Mouse (Mus musculus) forebrain, embryonic 15.5 days (tissue): ENCODE measurements around the gene Fbxw7. TPM values are rescaled to one million over a fixed set of nuclear protein-coding genes. Genes with fewer than 3 reads are reported as not detected.

Experiments used
- ATAC-seq: fragments of 200-750 bp; cut with Nextera tagmentation; replicated peaks from 2 replicates; pipeline ENCODE4 v1.8.0; 2017; ENCODE audit warnings: mild to moderate bottlenecking, moderate TSS enrichment, moderate library complexity
- H3K27ac ChIP-seq: fragments of 300-500 bp; sonication (generic); replicated peaks from 2 replicates; pipeline ENCODE4 v1.5.1; 2015; ENCODE audit warnings: mild to moderate bottlenecking, inconsistent platforms
- H3K27me3 ChIP-seq: fragments of 300-500 bp; sonication (generic); 2 replicates; pipeline ENCODE4 v1.6.1; 2015; ENCODE audit warnings: inconsistent platforms
- H3K36me3 ChIP-seq: fragments of 300-500 bp; sonication (generic); 2 replicates; pipeline ENCODE4 v1.6.1; 2015; ENCODE audit warnings: mild to moderate bottlenecking, inconsistent platforms
- H3K4me1 ChIP-seq: fragments of 300-500 bp; sonication (generic); 2 replicates; pipeline ENCODE4 v1.6.1; 2015; ENCODE audit warnings: inconsistent platforms
- H3K4me2 ChIP-seq: fragments of 300-500 bp; sonication (generic); replicated peaks from 2 replicates; pipeline ENCODE4 v1.6.1; 2015; ENCODE audit warnings: mild to moderate bottlenecking, inconsistent platforms
- H3K4me3 ChIP-seq: fragments of 300-500 bp; sonication (generic); 2 replicates; pipeline ENCODE4 v1.5.1; 2015; ENCODE audit warnings: mild to moderate bottlenecking, inconsistent platforms
- H3K9ac ChIP-seq: fragments of 300-500 bp; sonication (generic); replicated peaks from 2 replicates; pipeline ENCODE4 v1.6.1; 2015; ENCODE audit warnings: mild to moderate bottlenecking, inconsistent platforms
- H3K9me3 ChIP-seq: fragments of 300-500 bp; sonication (generic); 2 replicates; pipeline ENCODE4 v1.6.1; 2016; ENCODE audit warnings: inconsistent platforms
- WGBS: fragments of 180-500 bp; shearing (Covaris S2); methylation state at CpG from one replicate; pipeline ENCODE4 v1.1.7; 2015; ENCODE audit warnings: mixed read lengths; 5-methylcytosine and 5-hydroxymethylcytosine counted together
- polyA plus RNA-seq: library from polyadenylated mRNA; unstranded; fragments of >200 nt; fragmentation: Nextera tagmentation; extraction: Ambion mirVana; gene quantifications from 2 replicates; pipeline ENCODE4 v1.2.1, GENCODE M21; 2015

Fbxw7 gene
- polyA plus RNA-seq, 1 experiment from 2014 or later, result 37.6 TPM

- H3K4me3 ChIP-seq, result no peak overlapping the region
- no peaks in the 10 kb centered on the region for H3K27me3 ChIP-seq
- no peak overlapping the region for H3K9ac ChIP-seq
- no peaks in the 10 kb centered on the region for H3K9me3 ChIP-seq
- 75% methylated on average over 3 of the region's 3 CpGs for WGBS
- no peak for ATAC-seq
- H3K4me2 ChIP-seq, result no peak overlapping the region
- no peak overlapping the region for H3K27ac ChIP-seq
- no peaks in the 10 kb centered on the region for H3K36me3 ChIP-seq
- H3K4me1 ChIP-seq, result peaks cover 3% of the 10 kb centered on the region; the same call in 1 of the 2 replicates
These were observed 50.6 kb downstream of the Fbxw7 start for GRCm38 (mm10) chr3:84865684-84866083.

- Histone ChIP-seq H3K9me3 (no peaks in the 10 kb centered on the region), H3K36me3 (no peaks in the 10 kb centered on the region), H3K4me3 (no peak overlapping the region), H3K9ac (no peak overlapping the region), H3K27ac (no peak overlapping the region), H3K4me2 (no peak overlapping the region), H3K27me3 (no peaks in the 10 kb centered on the region), H3K4me1 (peaks cover 3% of the 10 kb centered on the region; the same call in 1 of the 2 replicates)
- 86% methylated on average over 4 of the region's 4 CpGs for WGBS
- ATAC-seq, result no peak
These were observed 51.8 kb downstream of the Fbxw7 start for GRCm38 (mm10) chr3:84866866-84867265.

DNA sequence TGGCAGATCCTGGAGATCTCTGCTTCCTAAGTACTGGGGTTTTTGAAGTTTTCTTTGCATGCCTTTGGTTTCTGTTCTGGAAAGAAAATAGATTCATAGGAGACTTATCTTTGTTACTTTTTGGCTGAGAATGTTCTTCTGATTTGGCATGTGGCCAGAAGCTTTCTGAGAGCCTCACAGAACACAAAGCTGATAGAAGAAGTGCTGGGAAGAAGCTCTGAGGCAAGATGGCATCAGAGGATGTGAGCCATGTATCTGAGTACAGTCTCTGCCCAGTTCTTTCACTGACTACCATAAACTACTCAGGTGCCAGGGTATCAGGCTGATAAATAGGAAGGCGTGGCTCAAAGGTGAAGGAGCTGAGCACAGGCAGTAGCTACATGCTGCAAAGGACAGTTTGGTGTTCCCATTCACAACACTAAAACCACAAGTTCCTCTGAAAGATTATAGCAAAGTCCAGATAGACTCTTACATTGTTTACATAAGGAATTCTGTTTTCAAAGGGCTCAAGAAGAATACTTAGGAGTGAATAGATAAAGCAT, 52.4 kb downstream of the Fbxw7 start:
- Histone ChIP-seq H3K9me3 (no peaks in the 10 kb centered on the region), H3K4me2 (no peak overlapping the region), H3K27ac (no peak overlapping the region), H3K27me3 (no peaks in the 10 kb centered on the region), H3K36me3 (no peaks in the 10 kb centered on the region), H3K9ac (no peak overlapping the region), H3K4me1 (peaks cover 3% of the 10 kb centered on the region; the same call in 1 of the 2 replicates), H3K4me3 (no peak overlapping the region)
- 80% methylated on average over 1 of the region's 1 CpGs for WGBS
- no peak for ATAC-seq

DNA sequence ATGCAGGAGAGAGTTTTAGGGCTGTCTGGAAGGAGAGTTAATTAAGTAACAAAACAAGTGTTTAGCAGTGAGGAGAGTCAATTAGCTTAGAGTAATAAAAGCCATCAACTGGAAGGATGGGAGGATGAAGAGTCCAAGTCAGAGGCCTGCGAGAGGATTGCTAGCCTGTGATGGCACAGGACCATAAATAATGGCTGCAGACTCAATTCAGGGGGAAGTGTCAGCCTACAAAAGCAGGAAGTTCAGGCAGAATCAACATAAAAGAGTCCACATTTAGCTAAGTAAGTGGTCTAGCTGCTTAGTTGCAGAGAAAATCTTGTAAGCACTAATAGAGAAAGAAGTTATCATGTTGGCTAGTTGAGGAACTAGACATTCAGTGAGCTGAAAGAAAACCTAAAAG, 52.9 kb downstream of the Fbxw7 start:
- Histone ChIP-seq H3K36me3 (no peaks in the 10 kb centered on the region), H3K4me3 (no peak overlapping the region), H3K4me1 (peaks cover 3% of the 10 kb centered on the region; the same call in 1 of the 2 replicates), H3K4me2 (no peak overlapping the region), H3K27me3 (no peaks in the 10 kb centered on the region), H3K9ac (no peak overlapping the region), H3K9me3 (no peaks in the 10 kb centered on the region), H3K27ac (no peak overlapping the region)
- ATAC-seq, result no peak
- WGBS, result 12% methylated on average over 1 of the region's 1 CpGs

GRCm38 (mm10) chr3:84870126-84870525, 55.1 kb downstream of the Fbxw7 start:
- ATAC-seq, result no peak

GRCm38 (mm10) chr3:84875306-84875705, 60.2 kb downstream of the Fbxw7 start:
- Histone ChIP-seq H3K36me3 (no peaks in the 10 kb centered on the region), H3K4me1 (no peaks in the 10 kb centered on the region)
- WGBS, result 86% methylated on average over 9 of the region's 9 CpGs

More at GRCm38 (mm10) chr3:84870126-84870525, 55.1 kb downstream of the Fbxw7 start:
- Histone ChIP-seq H3K9ac (no peak overlapping the region), H3K4me2 (no peak overlapping the region), H3K27me3 (no peaks in the 10 kb centered on the region), H3K27ac (no peak overlapping the region), H3K36me3 (no peaks in the 10 kb centered on the region), H3K4me1 (peaks cover 3% of the 10 kb centered on the region; the same call in 1 of the 2 replicates), H3K4me3 (no peak overlapping the region), H3K9me3 (no peaks in the 10 kb centered on the region)

GRCm38 (mm10) chr3:84876211-84876610, 61.1 kb downstream of the Fbxw7 start:
- Histone ChIP-seq H3K4me1 (no peaks in the 10 kb centered on the region), H3K27me3 (no peaks in the 10 kb centered on the region), H3K4me3 (no peak overlapping the region), H3K4me2 (no peak overlapping the region), H3K9me3 (no peaks in the 10 kb centered on the region), H3K36me3 (no peaks in the 10 kb centered on the region), H3K27ac (no peak overlapping the region), H3K9ac (no peak overlapping the region)
- ATAC-seq, result no peak
- 80% methylated on average over 4 of the region's 4 CpGs for WGBS

More at GRCm38 (mm10) chr3:84875306-84875705, 60.2 kb downstream of the Fbxw7 start:
- H3K9ac ChIP-seq, result no peak overlapping the region
- no peak for ATAC-seq
- no peak overlapping the region for H3K27ac ChIP-seq
- H3K4me3 ChIP-seq, result no peak overlapping the region
- no peaks in the 10 kb centered on the region for H3K27me3 ChIP-seq
- no peak overlapping the region for H3K4me2 ChIP-seq
- no peaks in the 10 kb centered on the region for H3K9me3 ChIP-seq

- Histone ChIP-seq H3K36me3 (no peaks in the 10 kb centered on the region), H3K4me1 (no peaks in the 10 kb centered on the region), H3K27me3 (no peaks in the 10 kb centered on the region), H3K4me2 (no peak overlapping the region), H3K9ac (no peak overlapping the region), H3K4me3 (no peak overlapping the region), H3K9me3 (no peaks in the 10 kb centered on the region), H3K27ac (no peak overlapping the region)
- WGBS, result 65% methylated on average over 11 of the region's 11 CpGs
- no peak for ATAC-seq
These were observed 68.9 kb downstream of the Fbxw7 start for GRCm38 (mm10) chr3:84883817-84884483.

DNA sequence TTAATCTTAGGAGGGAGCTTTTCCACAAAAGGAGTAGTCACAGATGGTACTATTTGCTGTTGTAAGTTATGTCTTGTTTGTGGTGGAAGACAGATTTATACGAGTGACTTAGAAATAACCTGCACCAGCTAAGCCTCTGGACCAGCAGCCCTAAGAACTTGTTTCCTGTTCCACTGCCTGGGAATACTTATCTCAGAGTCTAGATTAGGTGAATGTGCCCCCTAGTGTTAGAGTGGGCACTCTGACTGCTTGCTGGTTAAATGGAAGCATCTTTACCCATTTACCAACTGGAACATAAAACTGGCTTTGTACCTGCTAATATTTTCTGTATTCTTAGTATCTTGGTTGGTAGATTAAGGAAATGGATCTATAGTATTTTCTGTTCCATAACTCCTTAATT, 74.6 kb downstream of the Fbxw7 start:
- Histone ChIP-seq H3K4me1 (no peaks in the 10 kb centered on the region), H3K36me3 (no peaks in the 10 kb centered on the region), H3K27me3 (no peaks in the 10 kb centered on the region), H3K9ac (no peak overlapping the region), H3K27ac (no peak overlapping the region), H3K4me3 (no peak overlapping the region), H3K9me3 (no peaks in the 10 kb centered on the region), H3K4me2 (no peak overlapping the region)
- no peak for ATAC-seq
- WGBS, result 77% methylated on average over 1 of the region's 1 CpGs

DNA sequence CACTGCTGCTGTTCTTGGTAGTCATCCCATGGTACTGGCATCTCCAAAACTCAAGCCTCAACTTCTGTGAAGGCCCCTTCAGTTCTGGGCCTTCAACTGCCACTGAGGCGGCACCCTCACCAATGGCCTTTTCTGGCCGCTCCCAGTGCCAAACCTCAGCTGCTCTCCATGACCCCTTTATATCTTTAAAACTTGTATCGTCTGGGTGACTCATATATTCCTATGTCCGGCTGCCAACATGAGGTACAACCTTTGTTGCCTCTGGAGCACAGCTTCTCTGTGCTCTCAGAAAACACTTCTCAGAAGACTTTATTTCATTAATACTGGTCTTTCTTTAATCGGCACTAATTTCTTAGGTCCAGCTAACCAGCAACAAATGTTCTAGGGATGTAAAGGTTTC, 75.9 kb downstream of the Fbxw7 start:
- no peaks in the 10 kb centered on the region for H3K36me3 ChIP-seq
- H3K27ac ChIP-seq, result no peak overlapping the region
- no peaks in the 10 kb centered on the region for H3K27me3 ChIP-seq
- no peaks in the 10 kb centered on the region for H3K9me3 ChIP-seq
- 99% methylated on average over 5 of the region's 5 CpGs for WGBS
- H3K9ac ChIP-seq, result no peak overlapping the region
- no peak for ATAC-seq
- H3K4me3 ChIP-seq, result no peak overlapping the region
- no peaks in the 10 kb centered on the region for H3K4me1 ChIP-seq
- H3K4me2 ChIP-seq, result no peak overlapping the region

GRCm38 (mm10) chr3:84897952-84898351, 82.9 kb downstream of the Fbxw7 start:
- Histone ChIP-seq H3K36me3 (no peaks in the 10 kb centered on the region), H3K27ac (no peak overlapping the region), H3K4me1 (no peaks in the 10 kb centered on the region), H3K9ac (no peak overlapping the region), H3K4me3 (no peak overlapping the region), H3K4me2 (no peak overlapping the region), H3K9me3 (no peaks in the 10 kb centered on the region), H3K27me3 (no peaks in the 10 kb centered on the region)
- 96% methylated on average over 8 of the region's 8 CpGs for WGBS
- no peak for ATAC-seq

DNA sequence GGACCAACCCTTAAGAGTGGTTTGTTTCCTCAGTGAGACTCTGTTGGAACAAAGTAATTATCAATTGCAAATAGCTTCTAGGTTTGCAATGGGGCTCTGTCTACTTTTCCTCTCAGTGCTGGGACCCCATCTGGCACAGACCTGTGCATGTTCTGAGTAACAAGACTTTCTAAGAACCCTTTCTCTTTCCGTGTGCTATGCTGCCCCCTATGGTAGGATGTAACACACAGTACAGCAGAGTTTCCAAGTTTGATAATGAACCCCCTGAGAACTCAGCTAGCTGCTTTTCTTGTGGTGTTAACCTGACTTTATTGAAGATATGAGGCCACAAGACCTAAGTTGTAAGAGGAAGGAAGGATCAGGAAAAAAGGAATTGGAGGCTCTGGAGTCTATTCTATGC, 91.5 kb downstream of the Fbxw7 start:
- WGBS, result 33% methylated on average over 1 of the region's 1 CpGs
- ATAC-seq, result no peak
- no peak overlapping the region for H3K27ac ChIP-seq

GRCm38 (mm10) chr3:84914284-84914683, 99.2 kb downstream of the Fbxw7 start:
- no peaks in the 10 kb centered on the region for H3K36me3 ChIP-seq
- no peaks in the 10 kb centered on the region for H3K9me3 ChIP-seq
- H3K27ac ChIP-seq, result no peak overlapping the region
- no peaks in the 10 kb centered on the region for H3K27me3 ChIP-seq
- no peaks in the 10 kb centered on the region for H3K4me1 ChIP-seq
- H3K4me3 ChIP-seq, result no peak overlapping the region
- H3K9ac ChIP-seq, result no peak overlapping the region
- no peak for ATAC-seq
- H3K4me2 ChIP-seq, result no peak overlapping the region
- WGBS, result 55% methylated on average over 1 of the region's 1 CpGs

More for the DNA sequence above, 91.5 kb downstream of the Fbxw7 start:
- H3K36me3 ChIP-seq, result no peaks in the 10 kb centered on the region
- no peak overlapping the region for H3K4me3 ChIP-seq
- H3K9ac ChIP-seq, result no peak overlapping the region
- H3K4me2 ChIP-seq, result no peak overlapping the region
- H3K27me3 ChIP-seq, result no peaks in the 10 kb centered on the region
- no peaks in the 10 kb centered on the region for H3K4me1 ChIP-seq
- H3K9me3 ChIP-seq, result no peaks in the 10 kb centered on the region
